Mouse (Mus musculus) forebrain, embryonic 10.5 days (tissue): Measurements from ENCODE around the gene Slc16a8. TPM values are rescaled to one million over a fixed set of nuclear protein-coding genes. Genes with fewer than 3 reads are reported as not detected.
A peak's percentile ranks its signal among the peaks of the same experiment; 100 is the strongest.

Source experiments
- DNase-seq: peaks from one replicate; pipeline ENCODE4 v3.0.0-alpha.2; 2017; ENCODE audit warnings: low spot score; ENCODE audit errors: extremely low spot score
- H3K27ac ChIP-seq: fragments of 300-500 bp; sonication (generic); 2 replicates; pipeline ENCODE4 v1.5.1; 2016; ENCODE audit warnings: mild to moderate bottlenecking
- H3K27me3 ChIP-seq: fragments of 300-500 bp; sonication (generic); 2 replicates; pipeline ENCODE4 v1.6.1; 2016; ENCODE audit warnings: mild to moderate bottlenecking; ENCODE audit not compliant: poor library complexity, severe bottlenecking
- H3K36me3 ChIP-seq: fragments of 300-500 bp; sonication (generic); replicated peaks from 2 replicates; pipeline ENCODE4 v1.6.1; 2016; ENCODE audit warnings: mild to moderate bottlenecking, moderate library complexity
- H3K4me1 ChIP-seq: fragments of 300-500 bp; sonication (generic); 2 replicates; pipeline ENCODE4 v1.6.1; 2016
- H3K4me3 ChIP-seq: fragments of 300-500 bp; sonication (generic); 2 replicates; pipeline ENCODE4 v1.5.1; 2016; ENCODE audit warnings: mild to moderate bottlenecking, moderate library complexity
- H3K9me3 ChIP-seq: fragments of 300-500 bp; sonication (generic); 2 replicates; pipeline ENCODE4 v1.6.1; 2016; ENCODE audit warnings: mild to moderate bottlenecking, moderate library complexity
- WGBS: fragments of 180-500 bp; shearing (Covaris S2); methylation state at CpG from one replicate; pipeline ENCODE4 v1.1.7; 2016; 5-methylcytosine and 5-hydroxymethylcytosine counted together
- polyA plus RNA-seq: library from polyadenylated mRNA; unstranded; fragments of >200 nt; fragmentation: Nextera tagmentation; extraction: Ambion mirVana; gene quantifications from 2 replicates; pipeline ENCODE4 v1.2.1, GENCODE M21; 2016

Slc16a8 gene
- polyA plus RNA-seq, 1 experiment from 2014 or later = not detected

DNA sequence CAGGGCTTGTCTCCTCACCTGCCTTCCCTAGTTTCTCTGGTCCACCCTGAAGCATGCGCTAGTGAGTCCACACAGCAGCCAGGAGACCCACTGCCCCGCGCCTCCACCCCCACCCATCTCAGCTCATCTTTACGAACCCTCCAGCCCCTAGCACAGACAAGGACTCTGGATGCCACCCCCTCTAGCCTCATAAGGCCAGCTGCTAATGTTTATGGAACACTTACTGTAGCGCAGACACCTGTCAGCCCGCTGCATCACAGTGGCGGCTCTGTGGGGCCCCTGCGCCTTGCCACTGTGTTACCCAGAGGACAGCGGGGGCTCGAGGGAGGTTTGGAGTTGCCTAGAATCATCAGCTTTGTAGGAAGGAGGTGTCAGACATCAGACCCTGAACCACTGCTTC lies 52.0 kb downstream of the Slc16a8 start:
- Histone ChIP-seq H3K4me3 (no peak overlapping the region), H3K4me1 (peaks cover 24% of the 10 kb centered on the region), H3K9me3 (no peaks in the 10 kb centered on the region), H3K27ac (peak overlapping the region; percentile 86), H3K27me3 (peaks cover 15% of the 10 kb centered on the region), H3K36me3 (no peaks in the 10 kb centered on the region)
- 65% methylated on average over 10 of the region's 10 CpGs for WGBS
- no peak for DNase-seq

DNA sequence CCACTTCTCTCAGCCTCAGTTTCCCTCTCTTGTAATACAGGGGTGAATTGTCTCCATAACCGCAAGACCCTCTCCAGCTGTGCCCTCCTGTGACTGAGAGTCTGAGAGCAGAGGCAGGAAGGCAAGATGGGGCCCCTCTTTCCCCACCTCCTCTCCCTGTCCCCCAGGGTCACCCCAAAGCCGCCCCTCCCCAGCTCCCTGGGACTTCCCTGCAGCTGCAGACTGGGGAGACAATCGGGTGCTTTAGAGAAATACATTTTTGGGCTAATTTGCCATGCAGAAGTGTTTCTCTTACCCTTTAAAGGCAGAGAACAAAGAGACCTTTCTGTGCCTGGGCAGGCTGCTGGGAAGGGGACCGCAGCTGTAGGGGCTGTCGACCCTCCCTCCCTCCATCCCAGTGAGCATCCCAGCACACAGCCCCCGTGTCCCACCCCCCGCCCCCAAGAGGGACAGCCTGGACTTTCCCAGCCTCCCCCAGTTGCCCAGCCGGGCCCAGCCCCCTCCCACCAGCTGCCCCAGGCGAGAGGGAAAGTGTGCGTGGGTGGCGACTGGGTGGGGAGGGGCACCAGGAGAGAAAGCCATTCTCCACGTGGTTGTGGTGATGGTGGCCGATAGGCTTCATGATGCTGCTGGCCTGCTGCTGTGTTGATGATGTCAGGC lies 52.9 kb downstream of the Slc16a8 start:
- Histone ChIP-seq H3K27ac (peak overlapping the region; percentile 86), H3K4me1 (peaks cover 27% of the 10 kb centered on the region), H3K36me3 (no peaks in the 10 kb centered on the region), H3K4me3 (peak overlapping the region; percentile 15; the same call in 1 of the 2 replicates), H3K9me3 (no peaks in the 10 kb centered on the region), H3K27me3 (peaks cover 15% of the 10 kb centered on the region)
- DNase-seq = peak; percentile 35
- 24% methylated on average over 13 of the region's 13 CpGs for WGBS

Other genes with a start within 250 kb of the Slc16a8 start
- gene H1f0, start 226.3 kb downstream of the Slc16a8 start, polyA plus RNA-seq = 427 and 444 TPM in 2 replicates
- not detected in 2 replicates for gene Galr3, start 212.9 kb downstream of the Slc16a8 start, polyA plus RNA-seq
- 56.0 and 60.5 TPM in 2 replicates for gene Ankrd54, start 191.9 kb downstream of the Slc16a8 start, polyA plus RNA-seq
- gene Eif3l, start 179.6 kb downstream of the Slc16a8 start, polyA plus RNA-seq = 283 and 289 TPM in 2 replicates
- gene Micall1, start 145.9 kb downstream of the Slc16a8 start, polyA plus RNA-seq = 5.1 and 5.5 TPM in 2 replicates
- 419 and 440 TPM in 2 replicates for gene Polr2f, start 113.8 kb downstream of the Slc16a8 start, polyA plus RNA-seq
- 6.9 and 8.1 TPM in 2 replicates for gene 1700088E04Rik, start 113.5 kb downstream of the Slc16a8 start, polyA plus RNA-seq
- gene Sox10, start 89.5 kb downstream of the Slc16a8 start, polyA plus RNA-seq = 1.2 and 1.3 TPM in 2 replicates
- gene Pick1, start 25.6 kb downstream of the Slc16a8 start, polyA plus RNA-seq = 47.8 and 50.5 TPM in 2 replicates
- gene Gm49486, start 25.4 kb downstream of the Slc16a8 start, polyA plus RNA-seq = 0.14 and 0.52 TPM in 2 replicates
- 1.6 and 2.2 TPM in 2 replicates for gene Baiap2l2, start 30.8 kb upstream of the Slc16a8 start, polyA plus RNA-seq
- gene Pla2g6, start 73.6 kb upstream of the Slc16a8 start, polyA plus RNA-seq = 20.9 and 22.8 TPM in 2 replicates
- gene Maff, start 91.9 kb upstream of the Slc16a8 start, polyA plus RNA-seq = 1.5 and 1.6 TPM in 2 replicates
- 50.0 and 56.1 TPM in 2 replicates for gene Tmem184b, start 148.8 kb upstream of the Slc16a8 start, polyA plus RNA-seq
- gene Csnk1e, start 200.8 kb upstream of the Slc16a8 start, polyA plus RNA-seq = 117 and 123 TPM in 2 replicates